Mouse (Mus musculus) lung, adult 2 months (tissue): Measurements from ENCODE around the gene Vmn1r58.

Source experiments
- CTCF ChIP-seq: fragments of 200-500 bp; IDR thresholded peaks from 2 replicates; pipeline ENCODE4 v1.5.1; 2011; ENCODE audit warnings: mild to moderate bottlenecking, low read length, control low read depth; ENCODE audit not compliant: insufficient read depth
- POLR2A ChIP-seq: fragments of 200-500 bp; IDR thresholded peaks from 2 replicates; pipeline ENCODE4 v1.6.1; 2011; ENCODE audit warnings: low read depth, mild to moderate bottlenecking, control low read depth, low read length, borderline replicate concordance; ENCODE audit errors: extremely low read depth

GRCm38 (mm10) chr7:5363599-5363998 is 49.6 kb downstream of the Vmn1r58 start:
- TF ChIP-seq POLR2A, result no peak
- no peak for TF ChIP-seq CTCF
